In genomic region chr7:15972247-15972646, GRCm38 (mm10) we compare ENCODE assay signal across 19 mouse cellular contexts. TPM values are rescaled to one million over a fixed set of nuclear protein-coding genes. Genes with fewer than 3 reads are reported as not detected.
A peak's percentile ranks its signal among the peaks of the same experiment; 100 is the strongest.
DNase-seq lines count a peak whose midpoint lies in the region; ATAC-seq and TF ChIP-seq lines count a peak whose summit lies in the region.
"Had no signal": no experiment of that assay in that cellular context is flagged by ENCODE, and none has a peak within 500 bp of the region (broad histone marks: within the 10 kb centered on the region; RNA-seq: fewer than 3 reads in every experiment).

No protein-coding gene starts in this region.

- TF ChIP-seq CTCF in stomach, postnatal 0 days (IDR thresholded peaks at IDR 0.05; ENCODE audit: low read depth) = no peak

- H3K4me1 ChIP-seq in kidney, embryonic 15.5 days = peaks cover 1% of the 10 kb centered on the region; the same call in 1 of the 2 replicates
- no peaks in the 10 kb centered on the region for H3K4me1 ChIP-seq in stomach, embryonic 14.5 days (ENCODE audit: control insufficient read depth, insufficient read depth, low read length)
- no peaks in the 10 kb centered on the region for H3K4me1 ChIP-seq in stomach, postnatal 0 days (replicated peaks; ENCODE audit: control insufficient read depth, insufficient read depth)
- H3K4me1 ChIP-seq: heart, embryonic 13.5 days had no signal

- 68% methylated on average over 25 of the region's 25 CpGs for WGBS in kidney, embryonic 15.5 days
- 74% methylated on average over 25 of the region's 25 CpGs for WGBS in stomach, embryonic 14.5 days
- WGBS in stomach, postnatal 0 days = 72% methylated on average over 25 of the region's 25 CpGs

- ATAC-seq in kidney, embryonic 15.5 days (replicated peaks; ENCODE audit: low FRiP score) = 0 out of 2 replicates have a peak, but pooled peaks have one; percentile 5
- ATAC-seq in stomach, embryonic 14.5 days (ENCODE audit: insufficient number of reproducible peaks, insufficient read depth, low FRiP score, low read depth) = 0 out of 2 replicates have a peak, but pooled peaks have one; percentile 16
- no peak; the same call in 1 of the 2 replicates for ATAC-seq in stomach, postnatal 0 days (ENCODE audit: low FRiP score, low TSS enrichment)
- ATAC-seq: activated CD4-positive, CD25-positive, alpha-beta regulatory T cell, adult 4 months had no signal

- H3K36me3 ChIP-seq in kidney, embryonic 15.5 days = peaks cover 65% of the 10 kb centered on the region
- H3K36me3 ChIP-seq in stomach, embryonic 14.5 days (ENCODE audit: control insufficient read depth, insufficient read depth, low read length) = peaks cover 36% of the 10 kb centered on the region
- H3K36me3 ChIP-seq in stomach, postnatal 0 days (ENCODE audit: control insufficient read depth, insufficient read depth, low read length) = peaks cover 17% of the 10 kb centered on the region

- no peak for TF ChIP-seq EP300 in stomach, postnatal 0 days (optimal IDR thresholded peaks at IDR 0.05)

- H3K9ac ChIP-seq in kidney, embryonic 15.5 days = no peak overlapping the region
- H3K9ac ChIP-seq in stomach, embryonic 14.5 days (replicated peaks; ENCODE audit: low read depth, low read length) = no peak overlapping the region
- H3K9ac ChIP-seq in stomach, postnatal 0 days (ENCODE audit: low read length) = no peak overlapping the region
- H3K9ac ChIP-seq: heart, embryonic 13.5 days; liver, embryonic 14.5 days had no signal

- no peaks in the 10 kb centered on the region for H3K9me3 ChIP-seq in kidney, embryonic 15.5 days (replicated peaks)
- no peaks in the 10 kb centered on the region for H3K9me3 ChIP-seq in stomach, embryonic 14.5 days (ENCODE audit: control insufficient read depth, low read depth, low read length)
- no peaks in the 10 kb centered on the region for H3K9me3 ChIP-seq in stomach, postnatal 0 days (ENCODE audit: control insufficient read depth, low read length)
- H3K9me3 ChIP-seq: heart, embryonic 13.5 days had no signal

- H3K4me2 ChIP-seq in kidney, embryonic 15.5 days = no peak overlapping the region
- no peak overlapping the region for H3K4me2 ChIP-seq in stomach, embryonic 14.5 days (replicated peaks; ENCODE audit: low read depth, low read length)
- no peak overlapping the region for H3K4me2 ChIP-seq in stomach, postnatal 0 days (replicated peaks; ENCODE audit: low read depth)
- H3K4me2 ChIP-seq: heart, embryonic 13.5 days had no signal

- H3K27me3 ChIP-seq in kidney, embryonic 15.5 days = no peaks in the 10 kb centered on the region
- no peaks in the 10 kb centered on the region for H3K27me3 ChIP-seq in stomach, embryonic 14.5 days (ENCODE audit: control insufficient read depth, insufficient read depth, low read length)
- no peaks in the 10 kb centered on the region for H3K27me3 ChIP-seq in stomach, postnatal 0 days (ENCODE audit: control insufficient read depth, insufficient read depth, low read length)
- H3K27me3 ChIP-seq: heart, embryonic 13.5 days had no signal

- no peak overlapping the region for H3K4me3 ChIP-seq in kidney, embryonic 15.5 days (replicated peaks)
- no peak overlapping the region for H3K4me3 ChIP-seq in stomach, embryonic 14.5 days (ENCODE audit: low read depth, low read length)
- no peak overlapping the region for H3K4me3 ChIP-seq in stomach, postnatal 0 days (ENCODE audit: low read depth, low read length)
- H3K4me3 ChIP-seq: gastrocnemius, adult 2 months; heart, embryonic 13.5 days; left cerebral cortex, adult 2 months; limb, embryonic 10.5 days had no signal

- no peak for DNase-seq in kidney, adult 18-20 months
- DNase-seq in stomach, postnatal 0 days (ENCODE audit: low spot score) = no peak
- DNase-seq in WW6 (ENCODE audit: low read depth, low spot score) = peak; percentile 62
- DNase-seq in cerebellum, adult 11-12 months = no peak
- DNase-seq in layer of hippocampus, adult 8-10 months (ENCODE audit: low spot score in 2 of 2) = no peak
- DNase-seq: adrenal gland, postnatal 36 days; cerebellum, postnatal 14 days; gastrocnemius, adult 2 months; heart, adult 11 months; heart, postnatal 36 days; kidney, postnatal 10 days; lung, postnatal 10 days had no signal

- no peak overlapping the region for H3K27ac ChIP-seq in kidney, embryonic 15.5 days
- no peak overlapping the region for H3K27ac ChIP-seq in stomach, embryonic 14.5 days (ENCODE audit: low read length)
- no peak overlapping the region for H3K27ac ChIP-seq in stomach, postnatal 0 days (replicated peaks)
- H3K27ac ChIP-seq: gastrocnemius, adult 2 months; heart, embryonic 13.5 days; left cerebral cortex, adult 2 months; limb, embryonic 10.5 days; liver, embryonic 14.5 days had no signal

RNA-seq across cellular contexts. Expression of gene Ehd2, which starts 4.9 kb away (rescaled TPM):
- polyA plus RNA-seq in kidney, embryonic 15.5 days (2015; fragmentation: Nextera tagmentation; extraction: Ambion mirVana) = 39.4 and 39.5 TPM in 2 replicates
- polyA plus RNA-seq in stomach, embryonic 14.5 days (2014; fragmentation: Nextera tagmentation; extraction: Ambion mirVana) = 36.1 and 49.9 TPM in 2 replicates
- polyA plus RNA-seq in stomach, postnatal 0 days (2015; fragmentation: Nextera tagmentation; extraction: Ambion mirVana) = 30.7 and 37.7 TPM in 2 replicates
- total RNA-seq in layer of hippocampus, adult 8-10 months (2022) = 10 to 100 TPM in 1 of 4 experiments, 1 to 10 TPM in 3; 6.3 to 10.3 (median 8.7) TPM

RNA-seq across cellular contexts. Expression of gene Nop53, which starts 26.4 kb away (rescaled TPM):
- 194 and 195 TPM in 2 replicates for polyA plus RNA-seq in kidney, embryonic 15.5 days (2015; fragmentation: Nextera tagmentation; extraction: Ambion mirVana)
- 187 and 201 TPM in 2 replicates for polyA plus RNA-seq in stomach, embryonic 14.5 days (2014; fragmentation: Nextera tagmentation; extraction: Ambion mirVana)
- 139 and 147 TPM in 2 replicates for polyA plus RNA-seq in stomach, postnatal 0 days (2015; fragmentation: Nextera tagmentation; extraction: Ambion mirVana)
- 100 to 1,000 TPM; 103 to 147 (median 122) TPM for total RNA-seq in layer of hippocampus, adult 8-10 months (2022)

RNA-seq across cellular contexts. Expression of gene Selenow, which starts 50.0 kb away (rescaled TPM):
- polyA plus RNA-seq in kidney, embryonic 15.5 days (2015; fragmentation: Nextera tagmentation; extraction: Ambion mirVana) = 745 and 748 TPM in 2 replicates
- 958 and 987 TPM in 2 replicates for polyA plus RNA-seq in stomach, embryonic 14.5 days (2014; fragmentation: Nextera tagmentation; extraction: Ambion mirVana)
- polyA plus RNA-seq in stomach, postnatal 0 days (2015; fragmentation: Nextera tagmentation; extraction: Ambion mirVana) = 560 and 572 TPM in 2 replicates
- 1,000 to 10,000 TPM; 1,057 to 1,355 (median 1,220) TPM for total RNA-seq in layer of hippocampus, adult 8-10 months (2022)
